Mouse (Mus musculus) stomach, embryonic 16.5 days (tissue): Measurements from ENCODE around the gene Vil1. TPM values are rescaled to one million over a fixed set of nuclear protein-coding genes. Genes with fewer than 3 reads are reported as not detected.

Experiments
- ATAC-seq: fragments of 200-750 bp; cut with Nextera tagmentation; 2 replicates; pipeline ENCODE4 v1.8.0; 2017; ENCODE audit warnings: moderate number of reproducible peaks, moderate TSS enrichment; ENCODE audit not compliant: insufficient read depth, low FRiP score
- H3K27ac ChIP-seq: fragments of 300-500 bp; sonication (generic); 2 replicates; pipeline ENCODE4 v1.5.1; 2014; ENCODE audit warnings: low read length
- H3K27me3 ChIP-seq: fragments of 300-500 bp; sonication (generic); 2 replicates; pipeline ENCODE4 v1.6.1; 2014; ENCODE audit warnings: low read length, control low read depth, mixed read lengths; ENCODE audit not compliant: control insufficient read depth, insufficient read depth
- H3K36me3 ChIP-seq: fragments of 300-500 bp; sonication (generic); 2 replicates; pipeline ENCODE4 v1.6.1; 2014; ENCODE audit warnings: low read length; ENCODE audit not compliant: control insufficient read depth, insufficient read depth
- H3K4me1 ChIP-seq: fragments of 300-500 bp; sonication (generic); 2 replicates; pipeline ENCODE4 v1.6.1; 2014; ENCODE audit warnings: low read length, control low read depth, mixed read lengths; ENCODE audit not compliant: control insufficient read depth, insufficient read depth
- H3K4me2 ChIP-seq: fragments of 300-500 bp; sonication (generic); 2 replicates; pipeline ENCODE4 v1.6.1; 2014; ENCODE audit warnings: low read depth, low read length, mixed read lengths
- H3K4me3 ChIP-seq: fragments of 300-500 bp; sonication (generic); replicated peaks from 2 replicates; pipeline ENCODE4 v1.5.1; 2014; ENCODE audit warnings: mild to moderate bottlenecking, low read length
- H3K9ac ChIP-seq: fragments of 300-500 bp; sonication (generic); 2 replicates; pipeline ENCODE4 v1.6.1; 2014; ENCODE audit warnings: low read length
- H3K9me3 ChIP-seq: fragments of 300-500 bp; sonication (generic); replicated peaks from 2 replicates; pipeline ENCODE4 v1.6.1; 2016; ENCODE audit warnings: low read length, control low read depth; ENCODE audit not compliant: control insufficient read depth
- WGBS: fragments of 180-500 bp; shearing (Covaris S2); extraction: QIAGEN DNeasy Blood & Tissue Kit; methylation state at CpG from one replicate; pipeline ENCODE4 v1.1.7; 2014; 5-methylcytosine and 5-hydroxymethylcytosine counted together
- polyA plus RNA-seq: library from polyadenylated mRNA; unstranded; fragments of >200 nt; fragmentation: Nextera tagmentation; extraction: Ambion mirVana; gene quantifications from 2 replicates; pipeline ENCODE4 v1.2.1, GENCODE M21; 2015

The Vil1 gene
- polyA plus RNA-seq, 1 experiment from 2014 or later: 29.1 TPM

GRCm38 (mm10) chr1:74415143-74415542 is 6.0 kb downstream of the Vil1 start:
- no peak overlapping the region for H3K4me2 ChIP-seq
- WGBS: 45% methylated on average over 4 of the region's 4 CpGs
- H3K4me3 ChIP-seq: no peak overlapping the region
- no peaks in the 10 kb centered on the region for H3K36me3 ChIP-seq
- no peaks in the 10 kb centered on the region for H3K4me1 ChIP-seq
- peak; percentile 53 for ATAC-seq
- H3K27me3 ChIP-seq: no peaks in the 10 kb centered on the region
- no peak overlapping the region for H3K27ac ChIP-seq
- H3K9ac ChIP-seq: no peak overlapping the region
- no peaks in the 10 kb centered on the region for H3K9me3 ChIP-seq

GRCm38 (mm10) chr1:74418747-74419439 is 9.7 kb downstream of the Vil1 start:
- Histone ChIP-seq H3K4me1 (no peaks in the 10 kb centered on the region), H3K9ac (no peak overlapping the region), H3K27ac (no peak overlapping the region), H3K27me3 (no peaks in the 10 kb centered on the region), H3K9me3 (no peaks in the 10 kb centered on the region), H3K36me3 (no peaks in the 10 kb centered on the region), H3K4me3 (no peak overlapping the region), H3K4me2 (no peak overlapping the region)
- ATAC-seq: no peak
- WGBS: 75% methylated on average over 17 of the region's 17 CpGs

- no peak overlapping the region for H3K4me2 ChIP-seq
- ATAC-seq: no peak
- no peaks in the 10 kb centered on the region for H3K27me3 ChIP-seq
- H3K9me3 ChIP-seq: no peaks in the 10 kb centered on the region
- H3K27ac ChIP-seq: no peak overlapping the region
- H3K4me1 ChIP-seq: no peaks in the 10 kb centered on the region
- WGBS: 52% methylated on average over 9 of the region's 9 CpGs
- H3K36me3 ChIP-seq: no peaks in the 10 kb centered on the region
- no peak overlapping the region for H3K4me3 ChIP-seq
- no peak overlapping the region for H3K9ac ChIP-seq
These were observed 10.2 kb downstream of the Vil1 start for GRCm38 (mm10) chr1:74419440-74419794.

- WGBS: 33% methylated on average over 8 of the region's 8 CpGs
- H3K4me1 ChIP-seq: no peaks in the 10 kb centered on the region
- no peaks in the 10 kb centered on the region for H3K36me3 ChIP-seq
- H3K27ac ChIP-seq: no peak overlapping the region
- no peak for ATAC-seq
- no peak overlapping the region; the same call in 1 of the 2 replicates for H3K9ac ChIP-seq
- no peaks in the 10 kb centered on the region for H3K9me3 ChIP-seq
- no peak overlapping the region for H3K4me2 ChIP-seq
- H3K4me3 ChIP-seq: no peak overlapping the region
- H3K27me3 ChIP-seq: no peaks in the 10 kb centered on the region
These were observed 14.0 kb downstream of the Vil1 start for GRCm38 (mm10) chr1:74423147-74423546.

- no peak overlapping the region; the same call in 1 of the 2 replicates for H3K9ac ChIP-seq
- H3K4me2 ChIP-seq: no peak overlapping the region
- ATAC-seq: no peak
- WGBS: 57% methylated on average over 7 of the region's 7 CpGs
- no peak overlapping the region for H3K4me3 ChIP-seq
- H3K36me3 ChIP-seq: no peaks in the 10 kb centered on the region
- no peaks in the 10 kb centered on the region for H3K9me3 ChIP-seq
- no peak overlapping the region for H3K27ac ChIP-seq
- no peaks in the 10 kb centered on the region for H3K4me1 ChIP-seq
- no peaks in the 10 kb centered on the region for H3K27me3 ChIP-seq
These were observed 16.7 kb downstream of the Vil1 start for GRCm38 (mm10) chr1:74425845-74426244.

GRCm38 (mm10) chr1:74433220-74433619 is 24.0 kb downstream of the Vil1 start:
- Histone ChIP-seq H3K4me3 (no peak overlapping the region), H3K4me2 (no peak overlapping the region), H3K9me3 (no peaks in the 10 kb centered on the region), H3K4me1 (0 out of 2 replicates have a peak, but pooled peaks cover 6% of the 10 kb centered on the region), H3K27ac (no peak overlapping the region; the same call in 1 of the 2 replicates), H3K9ac (no peak overlapping the region), H3K36me3 (no peaks in the 10 kb centered on the region), H3K27me3 (no peaks in the 10 kb centered on the region)
- 75% methylated on average over 6 of the region's 6 CpGs for WGBS
- ATAC-seq: peak; percentile 48; the same call in 1 of the 2 replicates

GRCm38 (mm10) chr1:74434596-74434995 is 25.4 kb downstream of the Vil1 start:
- WGBS: 39% methylated on average over 5 of the region's 5 CpGs
- H3K9ac ChIP-seq: no peak overlapping the region
- no peaks in the 10 kb centered on the region for H3K9me3 ChIP-seq
- ATAC-seq: 0 out of 2 replicates have a peak, but pooled peaks have one; percentile 27
- peak overlapping the region; percentile 74 for H3K27ac ChIP-seq
- H3K4me1 ChIP-seq: 0 out of 2 replicates have a peak, but pooled peaks cover 6% of the 10 kb centered on the region
- H3K4me3 ChIP-seq: no peak overlapping the region
- no peak overlapping the region for H3K4me2 ChIP-seq
- no peaks in the 10 kb centered on the region for H3K36me3 ChIP-seq
- no peaks in the 10 kb centered on the region for H3K27me3 ChIP-seq

- Histone ChIP-seq H3K36me3 (peaks cover 1% of the 10 kb centered on the region; the same call in 1 of the 2 replicates), H3K9ac (no peak overlapping the region), H3K27me3 (no peaks in the 10 kb centered on the region), H3K4me3 (no peak overlapping the region), H3K9me3 (no peaks in the 10 kb centered on the region), H3K4me2 (no peak overlapping the region), H3K4me1 (0 out of 2 replicates have a peak, but pooled peaks cover 6% of the 10 kb centered on the region), H3K27ac (peak overlapping the region; percentile 56)
- ATAC-seq: peak; percentile 79; the same call in 1 of the 2 replicates
- 55% methylated on average over 6 of the region's 6 CpGs for WGBS
These were observed 26.4 kb downstream of the Vil1 start for GRCm38 (mm10) chr1:74435563-74435962.

- 53% methylated on average over 8 of the region's 8 CpGs for WGBS
- Histone ChIP-seq H3K27ac (no peak overlapping the region), H3K9me3 (no peaks in the 10 kb centered on the region)
These were observed 28.7 kb downstream of the Vil1 start for GRCm38 (mm10) chr1:74437702-74438427.

More at GRCm38 (mm10) chr1:74437702-74438427, 28.7 kb downstream of the Vil1 start:
- Histone ChIP-seq H3K36me3 (peaks cover 2% of the 10 kb centered on the region; the same call in 1 of the 2 replicates), H3K4me3 (no peak overlapping the region), H3K9ac (no peak overlapping the region), H3K27me3 (no peaks in the 10 kb centered on the region), H3K4me1 (0 out of 2 replicates have a peak, but pooled peaks cover 6% of the 10 kb centered on the region), H3K4me2 (no peak overlapping the region)
- ATAC-seq: peak; percentile 66; the same call in 1 of the 2 replicates
